Mouse (Mus musculus): ENCODE data around the gene Mmp9.

GRCm38 (mm10) chr2:164911086-164912048, 29.2 kb upstream of the Mmp9 start, which contains the start of gene Zfp335:
- TF ChIP-seq POLR2A (IDR thresholded peaks at IDR 0.05; ENCODE audit: insufficient read depth, low read depth, low read length), result peak; percentile 82
- peak; percentile 68 for TF ChIP-seq CTCF (IDR thresholded peaks at IDR 0.05)
